Mouse (Mus musculus): Measurements from ENCODE around the gene Lingo2.

DNA sequence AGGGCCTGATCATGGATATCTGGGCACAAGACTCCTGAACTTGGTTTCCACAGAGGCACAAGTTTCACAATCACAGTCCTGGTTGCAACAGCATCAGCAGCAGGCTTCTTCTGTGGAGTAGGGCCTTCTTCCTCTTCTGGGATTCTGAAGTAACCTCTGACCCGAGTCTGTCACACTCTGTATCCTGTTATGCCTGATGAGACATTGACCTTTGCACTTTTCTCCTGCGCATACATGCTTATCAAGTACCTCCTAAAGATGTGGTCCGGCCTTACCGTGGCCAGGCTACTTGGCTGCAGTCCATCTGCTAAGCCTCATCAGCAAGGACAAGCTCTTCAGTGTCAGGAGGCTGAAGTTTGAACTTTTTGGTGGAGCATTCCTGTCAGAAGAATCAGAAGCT, 937.4 kb downstream of the Lingo2 start:
- TF ChIP-seq POLR2A (IDR thresholded peaks at IDR 0.05; ENCODE audit: borderline replicate concordance, extremely low read depth, insufficient read depth, insufficient read length, poor library complexity, severe bottlenecking) (no peak), CTCF (IDR thresholded peaks at IDR 0.05; ENCODE audit: borderline replicate concordance, extremely low read depth, insufficient read depth, insufficient read length) (no peak)
